Mouse (Mus musculus): ENCODE data around the gene Il1f8. TPM values are rescaled to one million over a fixed set of nuclear protein-coding genes. Genes with fewer than 3 reads are reported as not detected.
A peak's percentile ranks its signal among the peaks of the same experiment; 100 is the strongest.
"Not testable (repeated sequence)": the region's sequence is repeated elsewhere in the genome, so short reads cannot be mapped to it uniquely, and the experiment has no call there.

The Il1f8 gene
- total RNA-seq (2021), result not detected

- DNase-seq (ENCODE audit: low spot score in 2 of 2), result no peak
- intact Hi-C loops (cut with DNase I), result no loop called here
Measured at GRCm38 (mm10) chr2:24152861-24153260, at the start of gene Il1f8. Gene Il1f8 (plus strand): TSS chr2:24153161.

GRCm38 (mm10) chr2:24103619-24104289 is 49.2 kb upstream of the Il1f8 start:
- intact Hi-C loops (cut with DNase I), result no loop called here
- DNase-seq (ENCODE audit: low spot score in 2 of 2), result no peak

- peak in 1 of 2 experiments; percentile 63 for DNase-seq (ENCODE audit: low spot score in 2 of 2)
- intact Hi-C loops (cut with DNase I), result no loop called here
Measured at GRCm38 (mm10) chr2:24109085-24109484, 43.9 kb upstream of the Il1f8 start.

- intact Hi-C loops (cut with DNase I), result no loop called here
Measured at GRCm38 (mm10) chr2:24134373-24134772, 18.6 kb upstream of the Il1f8 start.

GRCm38 (mm10) chr2:24181683-24182331 is 28.8 kb downstream of the Il1f8 start:
- DNase-seq (ENCODE audit: low spot score in 2 of 2), result peak; percentile 35 to 65
- intact Hi-C loops (cut with DNase I), result not testable (repeated sequence)

More at GRCm38 (mm10) chr2:24134373-24134772, 18.6 kb upstream of the Il1f8 start:
- DNase-seq (ENCODE audit: low spot score in 2 of 2), result no peak

GRCm38 (mm10) chr2:24182423-24183147 is 29.6 kb downstream of the Il1f8 start:
- intact Hi-C loops (cut with DNase I); DNase-seq (ENCODE audit: low spot score in 2 of 2): not testable (repeated sequence)

GRCm38 (mm10) chr2:24184092-24184491 is 31.1 kb downstream of the Il1f8 start:
- intact Hi-C loops (cut with DNase I); DNase-seq (ENCODE audit: low spot score in 2 of 2): not testable (repeated sequence)

GRCm38 (mm10) chr2:24186176-24186575 is 33.2 kb downstream of the Il1f8 start, which contains the start of gene Il1f9:
Gene Il1f9 (plus strand): TSS chr2:24186476.
- DNase-seq (ENCODE audit: low spot score in 2 of 2), result no peak
- intact Hi-C loops (cut with DNase I), result no loop called here

GRCm38 (mm10) chr2:24187585-24187984 is 34.6 kb downstream of the Il1f8 start:
- intact Hi-C loops (cut with DNase I), result no loop called here

GRCm38 (mm10) chr2:24188189-24188588 is 35.2 kb downstream of the Il1f8 start:
- no peak for DNase-seq (ENCODE audit: low spot score in 2 of 2)
- intact Hi-C loops (cut with DNase I), result no loop called here

More at GRCm38 (mm10) chr2:24187585-24187984, 34.6 kb downstream of the Il1f8 start:
- DNase-seq (ENCODE audit: low spot score in 2 of 2), result no peak

Other genes with a start within 250 kb of the Il1f8 start
- gene Hnmt, start 103.8 kb upstream of the Il1f8 start, total RNA-seq (2021), result 10 to 100 TPM; 21.3 to 23.5 TPM
- not detected for gene Tbpl2, start 56.6 kb upstream of the Il1f8 start, total RNA-seq (2021)
- gene Il1f9, start 33.3 kb downstream of the Il1f8 start, total RNA-seq (2021), result not detected
- not detected for gene Il1f6, start 62.3 kb downstream of the Il1f8 start, total RNA-seq (2021)
- under 1 TPM in 1 of 2 experiments, not detected in 1; 0.23 TPM for gene Il1f5, start 123.8 kb downstream of the Il1f8 start, total RNA-seq (2021)
- gene Il1f10, start 138.0 kb downstream of the Il1f8 start, total RNA-seq (2021), result not detected
- gene Il1rn, start 183.7 kb downstream of the Il1f8 start, total RNA-seq (2021), result not detected
- 1 to 10 TPM; 1.1 to 1.6 TPM for gene Psd4, start 214.4 kb downstream of the Il1f8 start, total RNA-seq (2021)